Comparison of ENCODE assay signal across 8 mouse cellular contexts in the genomic region with DNA sequence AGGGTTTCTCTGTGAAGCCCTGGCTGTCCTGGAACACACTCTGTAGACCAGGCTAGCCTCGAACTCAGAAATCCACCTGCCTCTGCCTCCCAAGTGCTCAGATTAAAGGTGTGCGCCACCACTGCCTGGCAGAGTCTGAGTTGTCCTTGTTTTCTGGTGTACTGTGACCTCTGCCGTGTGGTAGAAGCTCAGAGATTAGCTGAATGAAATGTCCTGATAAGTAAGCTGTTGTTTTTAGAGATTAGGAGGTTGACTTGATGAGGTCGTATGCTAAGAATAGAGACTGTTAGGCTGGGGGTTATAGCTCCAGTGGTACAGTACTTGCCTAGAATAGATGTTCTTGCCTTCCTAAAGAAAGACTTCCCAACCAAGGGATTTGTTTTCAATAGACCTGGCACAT. TPM values are rescaled to one million over a fixed set of nuclear protein-coding genes. Genes with fewer than 3 reads are reported as not detected.
DNase-seq lines count a peak whose midpoint lies in the region; ATAC-seq and TF ChIP-seq lines count a peak whose summit lies in the region.

No protein-coding gene starts in this region.

- H3K4me2 ChIP-seq in lung, postnatal 0 days (replicated peaks; ENCODE audit: low read depth, low read length): peak overlapping the region; percentile 73
- H3K4me2 ChIP-seq in forebrain, embryonic 16.5 days (ENCODE audit: low read length): peak overlapping the region; percentile 91
- peak overlapping the region; percentile 86 for H3K4me2 ChIP-seq in liver, embryonic 11.5 days
- peak overlapping the region; percentile 80 for H3K4me2 ChIP-seq in stomach, embryonic 16.5 days (ENCODE audit: low read depth, low read length)

- TF ChIP-seq POLR2A in lung, adult 2 months (IDR thresholded peaks at IDR 0.05; ENCODE audit: borderline replicate concordance, extremely low read depth, low read depth, low read length): no peak

- whole genome bisulfite sequencing in lung, postnatal 0 days: 68% methylated on average over 4 of the region's 4 CpGs
- WGBS in lung, adult 2 months: 62% methylated on average over 4 of the region's 4 CpGs
- WGBS in forebrain, embryonic 16.5 days: 87% methylated on average over 4 of the region's 4 CpGs
- 51% methylated on average over 4 of the region's 4 CpGs for WGBS in liver, embryonic 11.5 days
- WGBS in stomach, embryonic 16.5 days: 74% methylated on average over 4 of the region's 4 CpGs

- TF ChIP-seq CTCF in lung, postnatal 0 days (IDR thresholded peaks at IDR 0.05): no peak
- TF ChIP-seq CTCF in lung, adult 2 months (IDR thresholded peaks at IDR 0.05; ENCODE audit: insufficient read depth, low read length): no peak

- H3K27ac ChIP-seq in lung, postnatal 0 days (ENCODE audit: low read length): peak overlapping the region; percentile 96; the same call in 1 of the 2 replicates
- no peak overlapping the region for H3K27ac ChIP-seq in forebrain, embryonic 16.5 days (ENCODE audit: low read length)
- no peak overlapping the region for H3K27ac ChIP-seq in liver, embryonic 11.5 days (ENCODE audit: low read depth, low read length)
- peak overlapping the region; percentile 100; the same call in 1 of the 2 replicates for H3K27ac ChIP-seq in stomach, embryonic 16.5 days (ENCODE audit: low read length)

- peak overlapping the region; percentile 96; the same call in 1 of the 2 replicates for H3K9ac ChIP-seq in lung, postnatal 0 days (replicated peaks; ENCODE audit: low read depth)
- H3K9ac ChIP-seq in forebrain, embryonic 16.5 days (replicated peaks; ENCODE audit: low read depth, low read length): no peak overlapping the region
- H3K9ac ChIP-seq in liver, embryonic 11.5 days (ENCODE audit: low read depth, low read length): peak overlapping the region; percentile 91; the same call in 1 of the 2 replicates
- H3K9ac ChIP-seq in stomach, embryonic 16.5 days (ENCODE audit: low read length): peak overlapping the region; percentile 88; the same call in 1 of the 2 replicates

- H3K27me3 ChIP-seq in lung, postnatal 0 days (replicated peaks; ENCODE audit: insufficient read depth, low read length): no peaks in the 10 kb centered on the region
- no peaks in the 10 kb centered on the region for H3K27me3 ChIP-seq in forebrain, embryonic 16.5 days (replicated peaks; ENCODE audit: control insufficient read depth, insufficient read depth, low read length)
- no peaks in the 10 kb centered on the region for H3K27me3 ChIP-seq in liver, embryonic 11.5 days (replicated peaks; ENCODE audit: control insufficient read depth, insufficient read depth, low read length)
- no peaks in the 10 kb centered on the region for H3K27me3 ChIP-seq in stomach, embryonic 16.5 days (ENCODE audit: control insufficient read depth, insufficient read depth, low read length)

- no peaks in the 10 kb centered on the region for H3K9me3 ChIP-seq in lung, postnatal 0 days (ENCODE audit: low read length)
- no peaks in the 10 kb centered on the region for H3K9me3 ChIP-seq in forebrain, embryonic 16.5 days (ENCODE audit: control insufficient read depth, low read length)
- no peaks in the 10 kb centered on the region for H3K9me3 ChIP-seq in liver, embryonic 11.5 days (ENCODE audit: control insufficient read depth, low read length)
- H3K9me3 ChIP-seq in stomach, embryonic 16.5 days (replicated peaks; ENCODE audit: control insufficient read depth, low read length): no peaks in the 10 kb centered on the region

- H3K4me1 ChIP-seq in lung, postnatal 0 days (ENCODE audit: insufficient read depth, low read depth, low read length): peaks cover 17% of the 10 kb centered on the region
- H3K4me1 ChIP-seq in lung, adult 2 months (ENCODE audit: control insufficient read depth, insufficient read depth, low read length): peaks cover 10% of the 10 kb centered on the region
- peaks cover 27% of the 10 kb centered on the region for H3K4me1 ChIP-seq in forebrain, embryonic 16.5 days (replicated peaks; ENCODE audit: control insufficient read depth, insufficient read depth, low read length)
- H3K4me1 ChIP-seq in liver, embryonic 11.5 days (replicated peaks; ENCODE audit: control insufficient read depth, insufficient read depth, low read length): peaks cover 15% of the 10 kb centered on the region
- H3K4me1 ChIP-seq in stomach, embryonic 16.5 days (ENCODE audit: control insufficient read depth, insufficient read depth, low read length): peaks cover 24% of the 10 kb centered on the region

- ATAC-seq in lung, postnatal 0 days: no peak
- no peak for ATAC-seq in forebrain, embryonic 16.5 days
- no peak for ATAC-seq in liver, embryonic 11.5 days (replicated peaks; ENCODE audit: low FRiP score)
- no peak for ATAC-seq in stomach, embryonic 16.5 days (ENCODE audit: insufficient read depth, low FRiP score)

- DNase-seq in lung, postnatal 0 days (ENCODE audit: low spot score): peak; percentile 32
- no peak for DNase-seq in lung, adult 2 months
- DNase-seq in liver, embryonic 11.5 days (ENCODE audit: low spot score): no peak
- DNase-seq in cerebellum, postnatal 14 days: no peak
- DNase-seq in cerebellum, postnatal 36 days: no peak
- no peak for DNase-seq in spleen, postnatal 4 days (ENCODE audit: low spot score in 2 of 2)

- H3K4me3 ChIP-seq in lung, postnatal 0 days (ENCODE audit: low read depth, low read length): peak overlapping the region; percentile 79
- H3K4me3 ChIP-seq in lung, adult 2 months (replicated peaks; ENCODE audit: extremely low read depth, low read depth, low read length): no peak overlapping the region
- H3K4me3 ChIP-seq in forebrain, embryonic 16.5 days (replicated peaks; ENCODE audit: low read length): no peak overlapping the region
- H3K4me3 ChIP-seq in liver, embryonic 11.5 days (ENCODE audit: low read depth, low read length): peak overlapping the region; percentile 83
- H3K4me3 ChIP-seq in stomach, embryonic 16.5 days (replicated peaks; ENCODE audit: low read length): peak overlapping the region; percentile 80

- no peak for TF ChIP-seq EP300 in lung, postnatal 0 days (IDR thresholded peaks at IDR 0.05)

- peaks cover 10% of the 10 kb centered on the region; the same call in 1 of the 2 replicates for H3K36me3 ChIP-seq in lung, postnatal 0 days (ENCODE audit: insufficient read depth, low read length)
- peaks cover 8% of the 10 kb centered on the region; the same call in 1 of the 2 replicates for H3K36me3 ChIP-seq in forebrain, embryonic 16.5 days (ENCODE audit: control insufficient read depth, insufficient read depth)
- H3K36me3 ChIP-seq in liver, embryonic 11.5 days (ENCODE audit: control insufficient read depth, insufficient read depth, low read length): peaks cover 4% of the 10 kb centered on the region; the same call in 1 of the 2 replicates
- H3K36me3 ChIP-seq in stomach, embryonic 16.5 days (ENCODE audit: control insufficient read depth, insufficient read depth, low read length): peaks cover 3% of the 10 kb centered on the region; the same call in 1 of the 2 replicates

RNA-seq across cellular contexts. Expression of gene Rhoa, which starts 1.2 kb away (rescaled TPM):
- 582 and 634 TPM in 2 replicates for polyA plus RNA-seq in lung, postnatal 0 days (2015; fragmentation: Nextera tagmentation; extraction: Ambion mirVana)
- polyA plus RNA-seq in lung, adult 2 months (2012; rRNA removed): 167 and 313 TPM in 2 replicates
- polyA plus RNA-seq in forebrain, embryonic 16.5 days (2015; fragmentation: Nextera tagmentation; extraction: Ambion mirVana): 282 and 351 TPM in 2 replicates
- polyA plus RNA-seq in liver, embryonic 11.5 days (2014; fragmentation: Nextera tagmentation; extraction: Ambion mirVana): 254 and 264 TPM in 2 replicates
- 493 and 511 TPM in 2 replicates for polyA plus RNA-seq in stomach, embryonic 16.5 days (2015; fragmentation: Nextera tagmentation; extraction: Ambion mirVana)

RNA-seq across cellular contexts. Expression of gene Tcta, which starts 1.2 kb away (rescaled TPM):
- 92.9 and 93.1 TPM in 2 replicates for polyA plus RNA-seq in lung, postnatal 0 days (2015; fragmentation: Nextera tagmentation; extraction: Ambion mirVana)
- polyA plus RNA-seq in lung, adult 2 months (2012; rRNA removed): 64.1 and 75.8 TPM in 2 replicates
- polyA plus RNA-seq in forebrain, embryonic 16.5 days (2015; fragmentation: Nextera tagmentation; extraction: Ambion mirVana): 34.3 and 37.6 TPM in 2 replicates
- 14.9 and 16.1 TPM in 2 replicates for polyA plus RNA-seq in liver, embryonic 11.5 days (2014; fragmentation: Nextera tagmentation; extraction: Ambion mirVana)
- polyA plus RNA-seq in stomach, embryonic 16.5 days (2015; fragmentation: Nextera tagmentation; extraction: Ambion mirVana): 46.8 and 46.9 TPM in 2 replicates

RNA-seq across cellular contexts. Expression of gene Amt, which starts 8.1 kb away (rescaled TPM):
- 9.2 and 9.8 TPM in 2 replicates for polyA plus RNA-seq in lung, postnatal 0 days (2015; fragmentation: Nextera tagmentation; extraction: Ambion mirVana)
- polyA plus RNA-seq in lung, adult 2 months (2012; rRNA removed): 7.0 and 13.3 TPM in 2 replicates
- 22.3 and 23.8 TPM in 2 replicates for polyA plus RNA-seq in forebrain, embryonic 16.5 days (2015; fragmentation: Nextera tagmentation; extraction: Ambion mirVana)
- 16.0 and 16.5 TPM in 2 replicates for polyA plus RNA-seq in liver, embryonic 11.5 days (2014; fragmentation: Nextera tagmentation; extraction: Ambion mirVana)
- 18.8 and 21.6 TPM in 2 replicates for polyA plus RNA-seq in stomach, embryonic 16.5 days (2015; fragmentation: Nextera tagmentation; extraction: Ambion mirVana)

RNA-seq across cellular contexts. Expression of gene Nicn1, which starts 14.5 kb away (rescaled TPM):
- polyA plus RNA-seq in lung, postnatal 0 days (2015; fragmentation: Nextera tagmentation; extraction: Ambion mirVana): 15.8 and 18.3 TPM in 2 replicates
- 15.1 and 21.4 TPM in 2 replicates for polyA plus RNA-seq in lung, adult 2 months (2012; rRNA removed)
- polyA plus RNA-seq in forebrain, embryonic 16.5 days (2015; fragmentation: Nextera tagmentation; extraction: Ambion mirVana): 139 and 158 TPM in 2 replicates
- 11.3 and 13.9 TPM in 2 replicates for polyA plus RNA-seq in liver, embryonic 11.5 days (2014; fragmentation: Nextera tagmentation; extraction: Ambion mirVana)
- 33.1 and 36.1 TPM in 2 replicates for polyA plus RNA-seq in stomach, embryonic 16.5 days (2015; fragmentation: Nextera tagmentation; extraction: Ambion mirVana)

RNA-seq across cellular contexts. Expression of gene Gpx1, which starts 34.0 kb away (rescaled TPM):
- 1,509 and 1,541 TPM in 2 replicates for polyA plus RNA-seq in lung, postnatal 0 days (2015; fragmentation: Nextera tagmentation; extraction: Ambion mirVana)
- 1,012 and 1,202 TPM in 2 replicates for polyA plus RNA-seq in lung, adult 2 months (2012; rRNA removed)
- polyA plus RNA-seq in forebrain, embryonic 16.5 days (2015; fragmentation: Nextera tagmentation; extraction: Ambion mirVana): 369 and 398 TPM in 2 replicates
- 2,990 and 3,052 TPM in 2 replicates for polyA plus RNA-seq in liver, embryonic 11.5 days (2014; fragmentation: Nextera tagmentation; extraction: Ambion mirVana)
- polyA plus RNA-seq in stomach, embryonic 16.5 days (2015; fragmentation: Nextera tagmentation; extraction: Ambion mirVana): 1,034 and 1,067 TPM in 2 replicates

Comparison
In these comparisons a context has a peak if more than half of its experiments do, and no peak if none do; other contexts are left out.
1. H3K4me3 ChIP-seq: peak in lung, postnatal 0 days (single experiment), liver, embryonic 11.5 days (single experiment) and stomach, embryonic 16.5 days (single experiment); none in lung, adult 2 months (single experiment) and forebrain, embryonic 16.5 days (single experiment).
2. H3K27ac ChIP-seq: peak in lung, postnatal 0 days (single experiment) and stomach, embryonic 16.5 days (single experiment); none in forebrain, embryonic 16.5 days (single experiment) and liver, embryonic 11.5 days (single experiment).
3. Peak in every context shown above with its lines, with median percentiles within 50 percentile points of each other: H3K4me2 ChIP-seq.